Mouse (Mus musculus): ENCODE results near the gene Ralgds. TPM values are rescaled to one million over a fixed set of nuclear protein-coding genes. Genes with fewer than 3 reads are reported as not detected.

Gene Ralgds
- total RNA-seq, 2 experiments from 2014 or later = 8.7 to 11.5 TPM

Other genes starting within 250 kb of the Ralgds start
- 1 to 10 TPM; 4.4 to 4.8 TPM for gene Ppp1r26, start 66.3 kb upstream of the Ralgds start, total RNA-seq (2021)
- under 1 TPM in 1 of 2 experiments, not detected in 1; 0.82 TPM for gene 1700007K13Rik, start 46.8 kb upstream of the Ralgds start, total RNA-seq (2021)
- gene Mrps2, start 45.1 kb upstream of the Ralgds start, total RNA-seq (2021) = 10 to 100 TPM; 42.6 to 43.7 TPM
- gene Gbgt1, start 16.2 kb upstream of the Ralgds start, total RNA-seq (2021) = 1 to 10 TPM; 2.4 to 2.7 TPM
- gene Gm10134, start 7.0 kb upstream of the Ralgds start, total RNA-seq (2021) = 1 to 10 TPM; 1.1 to 1.2 TPM
- gene Cel, start 50.3 kb downstream of the Ralgds start, total RNA-seq (2021) = not detected
- 10 to 100 TPM in 1 of 2 experiments, 1 to 10 TPM in 1; 9.3 to 10.2 TPM for gene Gtf3c5, start 70.6 kb downstream of the Ralgds start, total RNA-seq (2021)
- not detected for gene Gfi1b, start 108.9 kb downstream of the Ralgds start, total RNA-seq (2021)
- gene Tsc1, start 128.1 kb downstream of the Ralgds start, total RNA-seq (2021) = 10 to 100 TPM; 26.6 to 28.4 TPM
- not detected for gene Spaca9, start 186.6 kb downstream of the Ralgds start, total RNA-seq (2021)
- not detected for gene Ak8, start 187.0 kb downstream of the Ralgds start, total RNA-seq (2021)